Mouse (Mus musculus): ENCODE measurements around the gene Nckap5.

Gene Nckap5

DNA sequence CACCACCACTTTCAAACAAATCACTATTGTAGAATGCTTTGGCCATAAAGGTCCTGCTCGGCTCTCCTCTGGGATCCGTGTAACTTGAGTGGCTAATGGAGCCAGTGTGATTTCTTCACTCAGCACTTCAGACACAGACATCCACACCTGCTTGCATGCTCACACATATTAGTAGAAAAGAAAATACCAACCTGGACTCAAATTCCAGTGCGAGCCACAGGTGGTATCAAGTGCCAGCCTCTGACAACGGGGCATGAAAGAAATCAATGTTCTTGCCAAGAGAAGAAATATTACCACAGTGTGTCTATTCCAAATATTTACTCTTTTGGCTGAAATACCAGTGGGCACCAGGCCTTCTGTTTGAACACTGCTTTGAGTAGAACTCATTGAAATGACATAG, 208.6 kb downstream of the Nckap5 start:
- no peak for DNase-seq (ENCODE audit: low read depth, low spot score)

DNA sequence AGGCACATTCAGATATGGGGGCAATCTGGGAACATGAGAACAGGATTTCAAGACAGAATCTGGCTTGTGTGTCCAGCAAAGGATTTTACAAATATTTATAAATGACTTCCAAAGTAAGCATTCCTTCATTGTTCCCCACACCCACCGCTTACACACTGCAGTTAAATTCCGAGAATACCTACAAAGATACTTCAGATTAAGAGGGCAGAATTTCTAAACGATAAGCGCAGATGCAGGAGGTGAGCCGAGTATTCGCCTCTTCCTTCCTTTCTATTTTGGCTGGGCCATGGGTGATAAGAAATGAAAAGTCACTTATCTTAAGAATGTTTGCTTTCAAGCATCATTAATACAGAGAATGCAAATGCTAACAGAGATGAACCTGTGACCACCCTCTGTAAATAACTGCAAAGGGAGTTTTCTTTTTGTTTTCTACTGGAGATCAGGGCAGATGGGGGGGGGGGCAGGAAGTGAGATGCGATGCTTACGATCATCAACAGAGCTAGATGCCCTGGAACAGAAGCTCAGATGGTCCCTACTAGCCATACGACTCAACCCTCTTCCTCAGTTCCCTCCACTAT, 213.0 kb downstream of the Nckap5 start:
- no peak for DNase-seq (ENCODE audit: low read depth, low spot score)

GRCm38 (mm10) chr1:126616964-126617363, 213.6 kb downstream of the Nckap5 start:
- no peak for DNase-seq (ENCODE audit: low read depth, low spot score)

DNA sequence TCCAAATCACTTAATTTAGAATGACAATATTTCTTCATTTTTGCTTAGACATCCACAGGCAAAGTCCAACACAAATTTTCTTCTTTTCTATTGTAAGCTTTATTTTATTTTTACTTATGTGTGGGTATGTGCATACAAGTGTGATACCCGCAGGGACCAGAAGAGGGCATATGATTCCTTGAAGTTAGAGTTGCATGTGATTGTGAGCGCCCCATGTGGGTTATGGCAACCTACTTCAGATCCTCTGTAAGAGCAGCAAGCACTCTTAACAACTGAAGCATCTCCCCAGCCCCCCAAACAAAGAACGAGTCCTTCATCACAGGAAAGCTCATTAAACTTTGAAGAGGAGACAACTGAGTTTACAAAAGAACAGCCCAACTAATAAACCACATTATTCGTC, 217.7 kb downstream of the Nckap5 start:
- DNase-seq (ENCODE audit: low read depth, low spot score), result no peak

DNA sequence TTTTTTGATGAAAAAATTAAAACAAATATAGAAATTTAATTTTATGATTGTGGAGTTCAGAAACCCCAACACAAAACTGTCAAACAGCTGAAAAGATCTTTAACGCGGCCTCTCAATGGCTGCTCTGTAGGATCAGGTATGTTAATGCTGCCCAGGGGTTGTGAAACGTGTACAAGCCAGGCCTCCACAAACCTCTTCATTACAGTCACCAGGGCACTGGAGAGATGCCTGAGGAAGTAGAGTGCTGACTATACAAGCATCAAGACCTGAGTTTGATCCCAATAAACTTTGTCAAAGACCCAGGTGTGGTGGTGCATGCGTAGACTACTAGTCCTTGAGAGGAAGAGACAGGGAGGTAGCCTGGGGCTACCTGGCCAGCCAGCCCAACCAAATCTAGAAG, 222.0 kb downstream of the Nckap5 start:
- no peak for DNase-seq (ENCODE audit: low read depth, low spot score)

GRCm38 (mm10) chr1:126606189-126607080, 224.2 kb downstream of the Nckap5 start:
- DNase-seq (ENCODE audit: low read depth, low spot score), result no peak

DNA sequence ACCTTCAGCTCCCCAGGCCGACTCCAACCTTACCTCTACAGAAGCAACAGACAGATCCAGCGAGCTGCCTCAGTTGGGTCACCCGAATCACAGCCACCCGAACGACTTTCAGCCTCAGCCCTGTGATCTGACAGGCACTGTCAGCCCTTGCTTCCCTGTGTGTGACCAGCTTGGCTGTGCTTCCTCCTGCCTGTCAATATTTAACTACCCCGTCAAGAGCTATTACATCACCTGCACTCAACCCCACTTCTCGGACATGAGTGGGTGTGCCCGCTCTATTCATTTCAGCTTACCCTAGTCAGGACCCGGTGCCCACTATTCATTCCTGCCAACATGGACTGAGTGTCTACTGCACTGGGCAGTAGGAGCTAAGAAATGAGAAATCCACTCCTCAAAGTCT, 226.0 kb downstream of the Nckap5 start:
- DNase-seq (ENCODE audit: low read depth, low spot score), result no peak

DNA sequence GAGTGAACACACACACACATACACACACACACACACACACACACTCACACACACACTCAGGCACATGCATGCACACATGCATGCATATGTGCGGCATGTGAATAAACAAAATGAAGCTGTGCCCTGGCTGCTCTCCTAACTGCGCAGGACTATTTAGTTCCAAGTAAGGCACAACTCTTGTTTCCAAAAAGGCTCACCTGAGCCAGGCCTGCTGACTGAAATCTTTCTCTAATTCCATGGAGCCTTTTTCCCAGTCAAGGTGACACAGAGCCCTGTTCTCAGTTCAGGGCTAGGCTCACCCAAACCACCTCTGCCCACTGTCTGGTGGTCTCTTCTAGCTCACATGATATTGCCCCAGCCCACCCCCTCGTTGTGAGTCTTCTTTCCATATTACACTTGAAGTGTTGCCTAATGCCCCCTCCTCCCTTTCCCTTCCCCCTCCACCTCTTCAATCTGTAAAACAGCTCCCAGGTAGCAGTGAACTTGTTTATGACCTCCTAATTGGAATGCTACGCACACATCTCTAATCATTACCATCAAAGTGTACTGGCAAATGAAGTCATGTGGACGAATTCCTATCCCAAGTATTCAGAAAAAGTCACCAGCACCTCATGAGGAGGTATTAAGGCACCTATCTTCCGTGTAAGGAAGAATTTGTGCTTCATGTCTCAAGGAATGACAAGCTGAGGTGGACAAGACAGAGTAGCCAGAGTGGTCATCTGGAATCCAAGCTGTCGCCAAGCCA, 226.7 kb downstream of the Nckap5 start:
- no peak for DNase-seq (ENCODE audit: low read depth, low spot score)

DNA sequence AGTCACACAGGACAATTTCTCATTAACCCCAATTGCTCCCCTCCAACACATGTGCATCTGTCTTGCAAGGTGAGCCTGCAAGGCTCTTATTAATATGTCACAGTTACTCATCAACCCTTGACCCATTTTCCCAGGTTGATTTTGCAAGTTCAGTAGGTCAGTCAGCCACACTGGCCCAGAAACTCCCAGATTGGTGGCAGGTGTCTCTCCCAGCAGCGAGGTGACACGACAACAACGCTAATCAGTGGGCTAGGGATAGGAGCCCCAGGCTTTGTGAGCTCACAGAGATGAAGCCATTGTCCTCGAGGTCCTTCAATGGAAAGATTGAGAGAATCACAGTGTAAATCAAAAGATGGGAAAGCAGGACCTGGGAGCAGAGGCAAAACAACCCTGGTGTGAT, 230.0 kb downstream of the Nckap5 start:
- no peak for DNase-seq (ENCODE audit: low read depth, low spot score)

GRCm38 (mm10) chr1:126597376-126597775, 233.2 kb downstream of the Nckap5 start:
- peak; percentile 45 for DNase-seq (ENCODE audit: low read depth, low spot score)

DNA sequence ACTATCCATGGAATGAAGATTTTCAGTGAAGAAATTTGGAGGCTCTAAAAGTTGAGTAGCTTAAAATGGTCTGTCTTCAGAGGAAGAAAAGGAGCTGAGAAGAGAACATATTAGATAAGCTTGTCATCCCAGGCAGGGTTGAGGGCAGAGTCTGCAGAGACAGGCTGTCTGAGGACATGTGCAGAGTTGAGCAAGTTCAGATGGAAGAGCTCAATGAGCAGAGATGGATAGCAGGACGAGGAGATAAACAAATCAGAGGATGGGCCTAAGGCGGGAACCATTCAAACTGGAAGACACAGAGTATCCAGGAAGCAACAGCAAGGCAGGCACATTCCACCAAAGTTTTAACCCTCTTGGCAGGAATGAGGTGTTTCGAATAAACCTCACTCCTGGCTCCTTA, 235.8 kb downstream of the Nckap5 start:
- no peak for DNase-seq (ENCODE audit: low read depth, low spot score)

DNA sequence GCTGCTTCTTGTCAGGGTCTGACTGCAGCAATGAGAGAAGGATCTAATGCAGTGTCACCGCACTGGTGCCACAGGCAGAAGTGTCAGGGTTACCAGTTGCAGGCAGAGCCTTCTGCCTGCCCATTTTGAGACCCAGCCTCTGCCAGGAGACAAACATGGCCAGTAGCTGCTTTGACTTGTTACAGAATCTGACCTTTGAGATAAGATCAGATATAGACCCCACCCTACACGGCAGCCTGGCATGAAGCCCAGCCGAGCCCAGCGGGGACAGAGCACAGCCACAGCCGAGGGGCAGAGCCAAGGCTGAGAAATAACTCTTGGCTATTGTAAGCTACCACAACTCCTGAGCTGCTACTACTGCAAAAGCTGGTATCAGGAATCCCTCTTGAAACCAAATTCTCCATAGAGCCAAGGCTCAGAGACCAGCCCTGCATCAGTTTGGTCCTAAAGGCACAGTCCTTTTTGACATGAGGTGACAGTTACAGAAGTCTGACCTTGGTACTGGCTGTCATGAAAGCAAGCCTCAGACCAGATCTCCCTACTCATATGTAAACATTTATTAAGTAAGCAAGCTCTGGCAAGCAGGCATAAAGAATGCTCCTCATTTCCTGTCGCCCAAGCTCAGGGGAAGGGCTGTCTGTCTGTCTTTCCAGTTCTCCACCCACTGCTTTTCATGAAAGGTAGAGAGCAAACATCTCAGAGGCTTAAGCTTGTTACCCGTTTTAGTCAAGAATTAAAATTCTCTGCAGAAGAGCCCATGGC, 237.4 kb downstream of the Nckap5 start:
- DNase-seq (ENCODE audit: low read depth, low spot score), result no peak

DNA sequence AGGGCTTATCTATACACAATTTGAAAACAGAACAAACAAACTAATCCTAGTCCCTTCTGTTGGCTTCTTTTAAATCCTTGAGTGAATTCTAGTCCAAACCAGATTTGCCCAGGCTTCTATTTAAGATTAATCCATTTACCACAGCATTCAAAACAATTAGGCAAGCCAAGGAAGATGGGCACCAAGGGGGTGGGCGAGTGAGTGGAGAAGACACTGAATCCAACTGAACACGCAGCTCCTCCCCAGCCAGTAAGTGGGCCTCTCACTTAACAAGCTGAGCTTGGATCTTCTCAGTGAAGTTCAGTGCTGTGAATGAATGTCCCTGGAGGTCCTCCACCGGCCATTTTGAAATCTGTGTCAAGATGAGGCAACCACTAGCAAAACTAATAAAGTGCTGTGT, 239.7 kb downstream of the Nckap5 start:
- no peak for DNase-seq (ENCODE audit: low read depth, low spot score)

GRCm38 (mm10) chr1:126578163-126578562, 252.4 kb downstream of the Nckap5 start:
- no peak for DNase-seq (ENCODE audit: low read depth, low spot score)

GRCm38 (mm10) chr1:126574295-126574694, 256.3 kb downstream of the Nckap5 start:
- DNase-seq (ENCODE audit: low read depth, low spot score), result no peak

DNA sequence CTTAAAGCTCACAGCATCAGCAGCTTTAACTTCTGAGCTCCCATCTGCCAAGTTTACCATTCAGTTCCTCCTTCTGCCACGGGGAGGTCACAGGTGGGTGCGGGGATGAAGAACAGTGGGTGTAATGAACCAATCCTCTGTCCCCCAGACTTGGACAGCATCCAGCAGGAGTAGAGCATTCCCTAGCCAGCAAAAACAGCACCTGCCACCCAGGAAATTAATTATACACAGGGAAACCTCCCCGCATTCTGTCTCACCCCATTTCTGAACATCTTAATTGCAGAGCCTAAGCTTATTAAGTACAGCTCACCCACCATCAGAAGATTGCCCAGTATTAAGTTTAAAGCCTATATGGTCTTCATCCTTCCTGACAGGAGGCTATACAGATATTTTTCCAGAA, 256.9 kb downstream of the Nckap5 start:
- no peak for DNase-seq (ENCODE audit: low read depth, low spot score)

DNA sequence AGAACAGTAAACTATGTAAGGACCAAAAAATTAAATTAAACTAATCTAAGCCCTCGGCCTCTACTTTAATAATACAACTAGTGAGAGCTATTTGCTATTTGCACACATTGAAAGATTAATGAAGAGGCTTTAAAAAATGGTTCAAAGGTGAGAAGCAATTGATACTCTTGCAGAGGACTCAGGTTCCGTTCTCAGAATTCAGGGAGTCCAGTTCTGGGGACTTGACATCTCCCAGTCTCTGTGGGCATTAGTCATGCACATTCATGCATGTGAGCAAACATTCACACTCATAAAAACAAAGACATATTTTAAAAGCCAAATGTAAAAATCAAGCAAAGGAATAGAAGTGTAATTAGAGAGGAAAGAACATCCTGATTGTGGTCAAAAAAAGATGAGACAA, 257.5 kb downstream of the Nckap5 start:
- DNase-seq (ENCODE audit: low read depth, low spot score), result no peak

- no peak for DNase-seq (ENCODE audit: low read depth, low spot score)
Observed at GRCm38 (mm10) chr1:126569611-126570238, 260.9 kb downstream of the Nckap5 start.

DNA sequence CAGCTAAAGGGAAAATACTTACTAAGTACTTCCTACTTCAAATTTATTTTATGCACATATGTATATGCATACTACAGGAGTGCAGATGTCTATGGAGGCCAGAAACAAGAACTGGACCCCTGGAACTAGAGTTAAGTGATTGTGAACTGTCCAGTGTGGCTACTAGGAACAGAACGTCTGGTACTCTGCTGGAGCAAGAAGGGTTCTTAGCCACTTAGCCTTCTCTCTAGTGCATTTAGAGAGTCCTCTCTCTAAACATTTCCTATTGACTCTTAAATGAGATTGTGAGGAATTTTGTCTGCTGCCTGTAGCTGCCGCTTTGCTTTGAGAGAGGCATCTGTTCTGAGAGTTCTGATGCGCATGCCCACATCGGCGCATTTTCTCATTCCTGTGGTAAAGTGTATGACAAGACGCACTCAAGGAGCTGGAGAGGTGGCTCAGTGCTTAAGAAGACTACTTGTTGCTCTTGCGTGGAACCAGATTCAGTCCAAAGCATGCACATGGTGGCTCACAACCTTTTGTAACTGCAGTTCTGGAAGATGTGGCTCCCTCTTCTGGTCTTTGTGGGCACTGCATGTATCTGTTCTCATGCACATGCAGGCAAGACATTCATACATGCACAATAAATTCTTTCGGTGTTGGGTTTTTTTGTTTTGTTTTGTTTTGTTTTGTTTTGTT, 261.9 kb downstream of the Nckap5 start:
- DNase-seq (ENCODE audit: low read depth, low spot score), result no peak

GRCm38 (mm10) chr1:126565151-126565725, 265.4 kb downstream of the Nckap5 start:
- DNase-seq (ENCODE audit: low read depth, low spot score), result no peak

All from skeletal muscle tissue, adult 2 months (tissue).